Mouse (Mus musculus) C2C12 (cell line): ENCODE results near the gene Tbc1d20. TPM values are rescaled to one million over a fixed set of nuclear protein-coding genes. Genes with fewer than 3 reads are reported as not detected.

ENCODE experiments used
- H3K27me3 ChIP-seq: one replicate; pipeline ENCODE4 v1.6.1; 2011; ENCODE audit not compliant: control insufficient read depth, insufficient read depth, insufficient read length
- H3K36me3 ChIP-seq: one replicate; pipeline ENCODE4 v1.6.1; 2011; ENCODE audit not compliant: control insufficient read depth, insufficient read depth
- H3K4me3 ChIP-seq: one replicate; pipeline ENCODE4 v1.5.1; 2011; ENCODE audit warnings: mild to moderate bottlenecking, control low read depth; ENCODE audit not compliant: poor library complexity, insufficient read depth, severe bottlenecking
- H3K79me2 ChIP-seq: one replicate; pipeline ENCODE4 v1.6.1; 2011; ENCODE audit not compliant: control insufficient read depth, insufficient read depth
- H3K79me3 ChIP-seq: one replicate; pipeline ENCODE4 v1.6.1; 2011; ENCODE audit warnings: low read depth, control low read depth
- H3ac ChIP-seq: one replicate; pipeline ENCODE3; 2011; ENCODE audit warnings: low read depth; ENCODE audit not compliant: control insufficient read depth, insufficient read length
- CEBPB ChIP-seq: IDR thresholded peaks from one replicate; pipeline ENCODE4 v1.6.1; 2011; ENCODE audit warnings: low read depth, mild to moderate bottlenecking, control low read depth, moderate library complexity
- CTCF ChIP-seq: IDR thresholded peaks from one replicate; pipeline ENCODE4 v1.5.1; 2011; ENCODE audit not compliant: control insufficient read depth, insufficient read depth, insufficient read length
- FOSL1 ChIP-seq: IDR thresholded peaks from one replicate; pipeline ENCODE4 v1.8.0; 2011; ENCODE audit warnings: mild to moderate bottlenecking, low read length; ENCODE audit not compliant: poor library complexity, insufficient read depth, severe bottlenecking
- MAX ChIP-seq: IDR thresholded peaks from one replicate; pipeline ENCODE4 v1.6.1; 2011; ENCODE audit warnings: mild to moderate bottlenecking, control low read depth
- MYOD1 ChIP-seq: IDR thresholded peaks from one replicate; pipeline ENCODE4 v1.6.1; 2011; ENCODE audit warnings: low read depth; ENCODE audit not compliant: control insufficient read depth, insufficient read length
- MYOG ChIP-seq: IDR thresholded peaks from one replicate; pipeline ENCODE4 v1.6.1; 2011; ENCODE audit not compliant: control insufficient read depth, insufficient read length; ENCODE audit errors: extremely low read depth
- USF1 ChIP-seq: IDR thresholded peaks from one replicate; pipeline ENCODE4 v1.6.1; 2011; ENCODE audit warnings: low read depth, mild to moderate bottlenecking, control low read depth, moderate library complexity
- long read RNA-seq, 2 experiments: library from polyadenylated mRNA; unstranded; transcript quantifications; one replicate each; pipeline ENCODE4 v2.0.0; 2019 to 2020
- polyA plus RNA-seq: library from polyadenylated mRNA; unstranded; fragments of >200 nt; fragmentation: generic; extraction: Trizol; gene quantifications from one replicate; pipeline ENCODE4 v1.2.1, GENCODE M21; 2012; ENCODE audit warnings: missing spikeins

Gene Tbc1d20
- polyA plus RNA-seq = 32.7 TPM
- long read RNA-seq, experiment 1, transcript Tbc1d20-201 (8 exons, 3,386 nt) = major isoform, 14 of 30 reads
- long read RNA-seq, experiment 1, partial matches to known transcripts = 2 of 30 reads
- long read RNA-seq, experiment 1, other reads (novel, unspliced or antisense) = 14 of 30 reads
- long read RNA-seq, experiment 2, transcript Tbc1d20-201 (8 exons, 3,386 nt) = major isoform, 123 of 169 reads
- long read RNA-seq, experiment 2, partial matches to known transcripts = 5 of 169 reads
- long read RNA-seq, experiment 2, other reads (novel, unspliced or antisense) = 41 of 169 reads

DNA sequence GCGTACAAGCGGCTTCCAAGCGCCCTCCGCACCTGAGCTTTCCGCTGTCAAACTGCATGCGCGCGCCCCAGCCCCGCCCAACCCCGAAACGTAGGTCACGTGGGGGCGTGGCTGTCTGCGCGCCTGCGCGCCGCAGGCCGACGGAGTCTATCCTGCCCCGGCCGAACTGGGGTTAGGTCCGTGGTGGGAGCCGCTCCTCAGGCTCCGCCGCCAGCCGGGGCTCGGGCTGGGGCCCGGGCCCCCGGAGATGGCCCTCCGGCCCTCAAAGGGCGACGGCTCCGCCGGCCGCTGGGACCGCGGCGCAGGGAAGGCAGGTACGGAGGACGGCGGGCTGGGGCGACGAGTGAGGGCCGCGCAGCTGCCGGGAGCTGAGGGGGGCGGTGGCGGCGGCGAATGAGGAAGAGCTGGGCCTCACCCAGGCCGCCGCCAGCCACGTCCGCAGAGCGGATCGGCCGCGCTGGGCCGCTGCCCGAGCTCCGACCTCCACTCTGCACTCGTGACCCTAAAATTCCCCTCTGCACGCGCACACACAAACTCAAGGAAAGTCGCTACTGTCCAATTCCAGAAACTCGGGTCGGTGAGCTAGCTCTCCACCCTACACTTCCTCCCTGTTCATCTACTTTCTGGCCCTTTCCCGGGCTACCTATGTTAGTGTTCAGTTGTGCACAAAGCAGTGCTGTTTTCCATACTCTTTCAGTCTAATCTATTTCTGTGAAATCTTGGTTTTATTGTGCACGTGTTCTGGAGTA, at the start of gene Tbc1d20:
Tbc1d20 (plus strand) TSS at position 102 of the 749 bp plus-strand sequence.
- Histone ChIP-seq H3K4me3 (peak within 1 kb of the TSS; percentile 69), H3ac (peak within 1 kb of the TSS; percentile 93), H3K79me3 (peaks cover 43% of the 10 kb centered on the region), H3K36me3 (no peaks in the 10 kb centered on the region), H3K27me3 (no peaks in the 10 kb centered on the region), H3K79me2 (peaks cover 51% of the 10 kb centered on the region)
- TF ChIP-seq USF1 (peak; percentile 88), MAX (peak; percentile 77), CEBPB (no peak)

GRCm38 (mm10) chr2:152247213-152247612, 46.4 kb upstream of the Tbc1d20 start:
- peaks cover 100% of the 10 kb centered on the region for H3K79me2 ChIP-seq
- H3K27me3 ChIP-seq = no peaks in the 10 kb centered on the region
- no peak for TF ChIP-seq MAX
- TF ChIP-seq USF1 = no peak
- TF ChIP-seq MYOG = no peak
- no peak for TF ChIP-seq FOSL1
- peaks cover 43% of the 10 kb centered on the region for H3K36me3 ChIP-seq
- peaks cover 87% of the 10 kb centered on the region for H3K79me3 ChIP-seq
- H3ac ChIP-seq = no peak overlapping the region
- no peak overlapping the region for H3K4me3 ChIP-seq

DNA sequence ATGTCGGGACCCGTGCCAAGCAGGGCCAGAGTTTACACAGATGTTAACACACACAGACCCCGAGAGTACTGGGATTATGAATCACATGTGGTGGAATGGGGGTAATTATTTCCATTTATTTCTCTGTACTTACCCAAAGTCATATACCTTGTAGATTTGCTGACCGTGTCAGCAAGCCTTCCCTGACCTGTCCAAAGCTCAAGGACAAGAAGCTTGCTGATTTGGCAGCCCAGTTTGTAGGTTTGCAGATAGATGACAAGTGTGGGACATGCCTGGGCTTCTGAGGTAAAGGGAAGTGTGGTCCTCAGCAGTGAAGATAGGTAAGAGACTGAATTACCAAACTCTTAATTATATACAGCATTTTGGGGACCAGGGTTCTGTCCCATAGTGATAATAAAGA, 43.1 kb upstream of the Tbc1d20 start:
- H3K79me3 ChIP-seq = peaks cover 62% of the 10 kb centered on the region
- peaks cover 54% of the 10 kb centered on the region for H3K36me3 ChIP-seq
- peaks cover 82% of the 10 kb centered on the region for H3K79me2 ChIP-seq
- no peak overlapping the region for H3ac ChIP-seq
- no peaks in the 10 kb centered on the region for H3K27me3 ChIP-seq
- TF ChIP-seq MAX = no peak
- TF ChIP-seq MYOG = no peak
- TF ChIP-seq USF1 = no peak
- TF ChIP-seq CTCF = no peak
- H3K4me3 ChIP-seq = no peak overlapping the region

GRCm38 (mm10) chr2:152259739-152260138, 33.9 kb upstream of the Tbc1d20 start:
- Histone ChIP-seq H3K79me3 (no peaks in the 10 kb centered on the region), H3K36me3 (peaks cover 82% of the 10 kb centered on the region), H3ac (no peak overlapping the region), H3K4me3 (no peak overlapping the region), H3K27me3 (no peaks in the 10 kb centered on the region), H3K79me2 (no peaks in the 10 kb centered on the region)
- TF ChIP-seq MYOG (no peak), FOSL1 (no peak), MYOD1 (no peak)

GRCm38 (mm10) chr2:152273639-152274038, 20.0 kb upstream of the Tbc1d20 start:
- TF ChIP-seq CEBPB = no peak
- no peak for TF ChIP-seq USF1
- no peak for TF ChIP-seq MYOD1
- no peak for TF ChIP-seq MAX
- TF ChIP-seq FOSL1 = no peak
- no peak for TF ChIP-seq MYOG
- no peak for TF ChIP-seq CTCF
- Histone ChIP-seq H3K36me3 (peaks cover 87% of the 10 kb centered on the region), H3K79me3 (peaks cover 5% of the 10 kb centered on the region)

GRCm38 (mm10) chr2:152281407-152281806, 12.2 kb upstream of the Tbc1d20 start:
- no peak overlapping the region for H3K4me3 ChIP-seq
- no peaks in the 10 kb centered on the region for H3K27me3 ChIP-seq
- H3K79me3 ChIP-seq = no peaks in the 10 kb centered on the region
- no peaks in the 10 kb centered on the region for H3K79me2 ChIP-seq
- H3K36me3 ChIP-seq = peaks cover 84% of the 10 kb centered on the region
- H3ac ChIP-seq = no peak overlapping the region
- TF ChIP-seq CTCF = no peak
- TF ChIP-seq MYOD1 = no peak
- TF ChIP-seq MYOG = no peak
- no peak for TF ChIP-seq MAX
- TF ChIP-seq FOSL1 = no peak
- no peak for TF ChIP-seq USF1
- no peak for TF ChIP-seq CEBPB

More at GRCm38 (mm10) chr2:152273639-152274038, 20.0 kb upstream of the Tbc1d20 start:
- H3ac ChIP-seq = no peak overlapping the region
- no peak overlapping the region for H3K4me3 ChIP-seq
- H3K27me3 ChIP-seq = no peaks in the 10 kb centered on the region
- peaks cover 7% of the 10 kb centered on the region for H3K79me2 ChIP-seq
